Mouse (Mus musculus): ENCODE data around the gene Fgd2. TPM values are rescaled to one million over a fixed set of nuclear protein-coding genes. Genes with fewer than 3 reads are reported as not detected.

Fgd2 gene
- total and polyA plus RNA-seq, 2 experiments from 2014 or later: 14.1 to 17.3 TPM

- no peak overlapping the region for H3K4me2 ChIP-seq (ENCODE audit: low read depth)
- DNase-seq (no peak), ATAC-seq (no peak)
- no peaks in the 10 kb centered on the region for H3K27me3 ChIP-seq (ENCODE audit: insufficient read depth, low read length)
- no peak overlapping the region for H3K4me3 ChIP-seq (ENCODE audit: low read depth, low read length)
- 76% methylated on average over 7 of the region's 7 CpGs for WGBS
- no peak overlapping the region for H3K27ac ChIP-seq (ENCODE audit: low read depth, low read length)
- H3K4me1 ChIP-seq (ENCODE audit: insufficient read depth): peaks cover 8% of the 10 kb centered on the region; the same call in 1 of the 2 replicates
- no peak overlapping the region for H3K9ac ChIP-seq
- H3K36me3 ChIP-seq (ENCODE audit: insufficient read depth): no peaks in the 10 kb centered on the region
- TF ChIP-seq CTCF (IDR thresholded peaks at IDR 0.05; ENCODE audit: low read depth): no peak
- H3K9me3 ChIP-seq (ENCODE audit: low read length): no peaks in the 10 kb centered on the region
Measured at GRCm38 (mm10) chr17:29395381-29395780, 34.7 kb downstream of the Fgd2 start.

GRCm38 (mm10) chr17:29396056-29396799 is 35.5 kb downstream of the Fgd2 start:
- no peak overlapping the region for H3K27ac ChIP-seq (ENCODE audit: low read depth, low read length)
- no peak overlapping the region for H3K4me2 ChIP-seq (ENCODE audit: low read depth)
- no peak for ATAC-seq
- peaks cover 8% of the 10 kb centered on the region; the same call in 1 of the 2 replicates for H3K4me1 ChIP-seq (ENCODE audit: insufficient read depth)
- no peak for TF ChIP-seq CTCF (IDR thresholded peaks at IDR 0.05; ENCODE audit: low read depth)
- H3K27me3 ChIP-seq (ENCODE audit: insufficient read depth, low read length): no peaks in the 10 kb centered on the region
- no peaks in the 10 kb centered on the region for H3K36me3 ChIP-seq (ENCODE audit: insufficient read depth)
- no peak for DNase-seq
- 59% methylated on average over 6 of the region's 6 CpGs for WGBS
- H3K9me3 ChIP-seq (ENCODE audit: low read length): no peaks in the 10 kb centered on the region
- H3K4me3 ChIP-seq (ENCODE audit: low read depth, low read length): no peak overlapping the region
- no peak overlapping the region for H3K9ac ChIP-seq

- no peak overlapping the region for H3K9ac ChIP-seq
- H3K36me3 ChIP-seq (ENCODE audit: insufficient read depth): no peaks in the 10 kb centered on the region
- peak; percentile 91 for DNase-seq
- H3K27me3 ChIP-seq (ENCODE audit: insufficient read depth, low read length): no peaks in the 10 kb centered on the region
- H3K27ac ChIP-seq (ENCODE audit: low read depth, low read length): no peak overlapping the region
- H3K4me1 ChIP-seq (ENCODE audit: insufficient read depth): peaks cover 8% of the 10 kb centered on the region; the same call in 1 of the 2 replicates
- WGBS: 17% methylated on average over 6 of the region's 6 CpGs
- peak; percentile 99 for TF ChIP-seq CTCF (IDR thresholded peaks at IDR 0.05; ENCODE audit: low read depth)
- no peaks in the 10 kb centered on the region for H3K9me3 ChIP-seq (ENCODE audit: low read length)
- no peak overlapping the region for H3K4me2 ChIP-seq (ENCODE audit: low read depth)
- ATAC-seq: peak; percentile 85
- H3K4me3 ChIP-seq (ENCODE audit: low read depth, low read length): no peak overlapping the region
Measured at GRCm38 (mm10) chr17:29396821-29397242, 36.1 kb downstream of the Fgd2 start.

GRCm38 (mm10) chr17:29397480-29398433 is 37.0 kb downstream of the Fgd2 start:
- peak overlapping the region; percentile 40 for H3K9ac ChIP-seq
- H3K27ac ChIP-seq (ENCODE audit: low read depth, low read length): no peak overlapping the region; the same call in 1 of the 2 replicates
- peak; percentile 15; the same call in 1 of the 2 replicates for TF ChIP-seq CTCF (IDR thresholded peaks at IDR 0.05; ENCODE audit: low read depth)

GRCm38 (mm10) chr17:29398434-29399026 is 37.8 kb downstream of the Fgd2 start:
- Histone ChIP-seq H3K36me3 (ENCODE audit: insufficient read depth) (no peaks in the 10 kb centered on the region), H3K4me1 (ENCODE audit: insufficient read depth) (peaks cover 8% of the 10 kb centered on the region; the same call in 1 of the 2 replicates), H3K9me3 (ENCODE audit: low read length) (no peaks in the 10 kb centered on the region), H3K27ac (ENCODE audit: low read depth, low read length) (no peak overlapping the region), H3K4me3 (ENCODE audit: low read depth, low read length) (peak overlapping the region; percentile 28), H3K27me3 (ENCODE audit: insufficient read depth, low read length) (no peaks in the 10 kb centered on the region), H3K9ac (peak overlapping the region; percentile 40; the same call in 1 of the 2 replicates), H3K4me2 (ENCODE audit: low read depth) (peak overlapping the region; percentile 57)
- ATAC-seq (no peak), DNase-seq (no peak)
- WGBS: 13% methylated on average over 17 of the region's 17 CpGs
- TF ChIP-seq CTCF (IDR thresholded peaks at IDR 0.05; ENCODE audit: low read depth): no peak

More at GRCm38 (mm10) chr17:29397480-29398433, 37.0 kb downstream of the Fgd2 start:
- Histone ChIP-seq H3K4me3 (ENCODE audit: low read depth, low read length) (peak overlapping the region; percentile 28), H3K9me3 (ENCODE audit: low read length) (no peaks in the 10 kb centered on the region), H3K4me2 (ENCODE audit: low read depth) (peak overlapping the region; percentile 57), H3K4me1 (ENCODE audit: insufficient read depth) (peaks cover 8% of the 10 kb centered on the region; the same call in 1 of the 2 replicates), H3K36me3 (ENCODE audit: insufficient read depth) (no peaks in the 10 kb centered on the region), H3K27me3 (ENCODE audit: insufficient read depth, low read length) (no peaks in the 10 kb centered on the region)
- peak; percentile 50; the same call in 1 of the 2 replicates for ATAC-seq
- WGBS: 1% methylated on average over 27 of the region's 27 CpGs
- peak; percentile 44 for DNase-seq

- Histone ChIP-seq H3K27me3 (ENCODE audit: insufficient read depth, low read length) (no peaks in the 10 kb centered on the region), H3K4me3 (ENCODE audit: low read depth, low read length) (no peak overlapping the region), H3K27ac (ENCODE audit: low read depth, low read length) (no peak overlapping the region), H3K36me3 (ENCODE audit: insufficient read depth) (no peaks in the 10 kb centered on the region), H3K4me2 (ENCODE audit: low read depth) (no peak overlapping the region), H3K9me3 (ENCODE audit: low read length) (no peaks in the 10 kb centered on the region), H3K4me1 (ENCODE audit: insufficient read depth) (peaks cover 8% of the 10 kb centered on the region; the same call in 1 of the 2 replicates), H3K9ac (no peak overlapping the region)
- 66% methylated on average over 14 of the region's 14 CpGs for WGBS
- TF ChIP-seq CTCF (IDR thresholded peaks at IDR 0.05; ENCODE audit: low read depth): no peak
- DNase-seq (no peak), ATAC-seq (no peak)
Measured at GRCm38 (mm10) chr17:29399241-29399910, 38.7 kb downstream of the Fgd2 start.

All from forebrain, postnatal 0 days (tissue).